Mouse (Mus musculus): ENCODE data around the gene Fam221a.

DNA sequence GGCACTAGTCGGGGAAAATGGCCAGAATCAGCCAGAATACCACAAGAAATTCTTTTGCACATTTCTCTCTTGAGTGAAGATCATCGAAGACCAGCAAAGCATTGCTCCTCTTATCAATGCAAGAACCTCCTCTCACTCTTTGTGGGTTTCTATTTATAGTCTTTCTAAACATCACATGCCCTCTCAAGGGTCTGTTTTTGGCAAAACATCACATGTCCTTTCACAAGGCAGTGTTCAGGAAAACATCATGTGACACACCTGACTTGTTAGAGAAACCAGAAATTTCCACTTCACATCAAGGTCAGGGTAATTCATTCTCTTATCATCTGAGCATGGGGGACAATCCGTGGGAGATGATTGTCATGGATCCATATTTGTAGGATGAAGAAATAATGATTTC lies 12.9 kb upstream of the Fam221a start:
- TF ChIP-seq POLR2A (IDR thresholded peaks at IDR 0.05; ENCODE audit: insufficient read depth, low read depth, low read length): no peak
- TF ChIP-seq CTCF (IDR thresholded peaks at IDR 0.05; ENCODE audit: insufficient read depth, low read depth, low read length): no peak

All from olfactory bulb, adult 2 months (tissue).